Mouse (Mus musculus) testis, postnatal 10 days (tissue): ENCODE data around the gene Nppb.

Source experiments
- DNase-seq: peaks from one replicate; pipeline ENCODE4 v3.0.0; 2021; ENCODE audit warnings: low spot score

Gene Nppb

DNA sequence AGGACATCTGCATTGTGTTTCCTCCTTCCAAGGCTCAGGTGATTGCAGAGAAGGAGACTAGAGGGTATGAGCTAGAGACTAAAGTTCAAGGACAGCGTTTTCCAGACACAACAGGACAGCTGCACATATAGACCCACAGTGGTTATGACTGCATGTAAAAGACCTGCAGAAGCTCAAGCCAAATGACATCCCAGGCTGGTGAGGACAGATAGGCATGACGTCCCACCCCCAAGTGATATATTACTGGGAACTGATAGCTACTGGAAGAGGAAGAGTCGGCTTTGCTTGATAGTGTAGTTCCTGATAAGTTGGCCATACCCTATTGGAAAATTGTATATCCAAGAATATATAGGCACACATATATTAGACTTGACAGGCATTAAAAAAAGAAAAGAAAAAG lies 9.4 kb upstream of the Nppb start:
- DNase-seq = no peak

DNA sequence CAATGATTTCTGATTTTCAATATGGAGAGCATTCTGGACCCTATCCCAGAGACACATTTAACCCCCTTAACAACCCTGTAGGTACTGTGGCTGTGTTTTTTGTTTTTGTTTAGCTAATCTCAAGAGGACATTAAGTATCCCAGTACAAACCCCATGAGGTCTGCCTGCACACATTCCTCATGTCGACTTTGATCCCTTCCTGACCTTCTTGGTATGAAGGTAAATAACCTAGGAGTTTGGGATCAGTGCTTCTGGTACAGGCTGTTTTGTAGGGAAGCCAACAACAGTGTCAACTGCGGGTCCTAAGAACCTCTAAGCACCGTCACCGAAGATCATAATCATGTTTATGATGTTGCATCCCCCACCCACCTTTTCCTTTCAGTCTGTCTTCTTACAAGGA lies 7.9 kb upstream of the Nppb start:
- DNase-seq = no peak

DNA sequence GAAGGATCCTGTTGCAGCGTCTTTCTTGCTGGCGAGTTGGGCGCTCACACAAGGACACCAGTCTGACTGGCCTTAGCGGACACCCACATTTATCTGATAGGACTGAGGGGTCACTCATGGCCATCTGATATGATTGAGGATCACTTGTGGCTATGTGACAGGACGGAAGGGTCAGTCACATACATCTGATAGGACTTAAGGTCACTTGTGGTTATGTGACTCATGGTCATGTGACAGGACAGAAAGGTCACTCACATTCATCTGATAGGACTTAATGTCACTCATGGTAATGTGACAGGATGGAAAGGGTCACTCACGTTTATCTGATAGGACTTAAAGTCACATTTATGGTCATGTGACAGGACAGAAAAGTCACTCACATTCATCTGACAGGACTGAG lies 7.2 kb upstream of the Nppb start:
- no peak for DNase-seq

DNA sequence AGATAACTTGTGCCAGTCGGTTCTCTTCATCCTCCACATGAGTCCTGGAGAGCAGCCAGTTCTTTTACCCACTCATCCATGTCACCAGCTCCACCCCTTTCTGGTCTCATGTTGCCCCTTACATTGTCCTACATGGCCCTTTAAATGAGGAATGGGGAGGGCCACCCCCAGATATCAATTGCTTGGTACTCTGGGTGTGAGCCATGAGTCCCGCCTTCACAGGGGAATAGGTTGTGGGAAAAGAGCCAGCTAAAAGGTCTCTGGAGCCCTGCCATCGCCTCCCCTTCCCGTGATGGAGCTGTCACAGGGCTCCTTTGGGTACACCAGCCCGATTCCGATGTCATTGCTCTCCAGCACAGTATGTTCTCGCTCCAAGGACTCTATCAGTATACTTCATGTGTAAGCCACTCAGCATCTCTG lies 6.1 kb upstream of the Nppb start:
- no peak for DNase-seq

DNA sequence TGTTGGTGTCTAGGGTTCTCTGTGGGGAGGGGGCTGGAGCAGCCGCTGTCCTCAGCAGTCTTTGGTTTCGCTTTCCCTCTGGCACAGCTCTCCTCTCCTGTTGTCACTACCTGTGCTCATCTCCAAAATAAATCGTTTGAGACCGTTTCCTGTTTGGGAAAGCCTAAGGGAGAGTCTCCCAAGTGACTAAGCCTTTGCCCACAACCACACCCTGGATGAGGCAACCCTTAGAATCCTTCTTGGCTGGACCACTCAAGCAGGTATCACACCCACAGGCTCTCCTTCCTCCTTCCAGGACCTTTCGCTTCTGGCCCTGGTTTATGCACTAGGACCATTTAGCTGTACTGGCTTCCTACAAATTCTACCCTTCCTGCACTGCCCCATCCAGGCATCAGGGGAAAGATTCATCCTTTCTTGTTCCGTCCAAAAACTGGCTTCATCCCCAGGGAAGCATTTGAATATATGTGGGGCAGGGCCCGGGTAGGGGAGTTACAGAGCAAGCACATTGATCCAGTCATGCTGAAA lies 8.0 kb downstream of the Nppb start:
- DNase-seq = no peak

DNA sequence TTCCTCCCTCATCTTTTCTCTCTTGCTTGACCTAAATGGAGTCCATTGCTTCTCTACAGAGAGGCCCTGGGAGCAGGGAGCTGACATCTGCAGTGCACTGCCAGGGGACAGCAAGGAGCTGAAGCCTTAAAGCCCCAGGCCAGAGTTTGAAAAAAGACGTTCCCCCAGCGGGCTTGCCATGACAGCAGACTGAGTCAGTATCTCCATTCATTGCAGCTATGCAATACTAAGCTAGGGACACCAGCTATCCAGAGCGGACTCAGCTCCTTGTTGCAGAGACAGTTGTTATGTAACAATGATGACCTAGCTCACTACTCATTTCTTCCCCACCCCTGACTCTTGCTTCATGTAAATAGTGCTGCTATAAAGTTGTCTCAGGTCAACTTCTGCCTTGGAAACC lies 9.7 kb downstream of the Nppb start:
- no peak for DNase-seq

DNA sequence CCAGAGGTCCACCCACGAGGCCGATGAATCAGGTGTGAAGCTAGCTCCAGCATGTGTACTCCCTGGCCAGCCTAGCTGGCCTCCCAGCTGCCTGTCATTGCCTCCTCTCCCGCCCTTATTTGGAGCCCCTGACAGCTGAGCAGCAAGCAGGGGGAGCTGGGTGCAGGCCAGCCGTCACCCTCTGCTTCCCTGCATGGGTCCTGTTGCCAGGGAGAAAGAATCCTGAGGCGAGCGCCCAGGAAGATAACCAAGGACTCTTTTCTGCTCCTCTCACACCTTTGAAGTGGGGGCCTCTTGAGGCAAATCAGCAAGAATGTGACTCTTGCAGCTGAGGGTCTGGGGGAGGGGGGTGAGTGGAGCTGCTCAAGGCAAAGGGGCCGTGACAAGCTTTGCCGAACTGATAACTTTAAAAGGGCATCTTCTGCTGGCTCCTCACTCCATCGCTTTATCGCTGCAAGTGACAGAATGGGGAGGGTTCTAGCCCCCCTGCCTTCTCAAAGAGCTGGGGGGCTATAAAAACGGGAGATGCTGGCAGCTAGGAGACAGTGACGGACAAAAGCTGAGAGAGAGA lies 14.7 kb downstream of the Nppb start, which contains the start of gene Nppa:
TSS of gene Nppa (plus strand) at position 521 of the 571 bp plus-strand sequence.
- DNase-seq = no peak

DNA sequence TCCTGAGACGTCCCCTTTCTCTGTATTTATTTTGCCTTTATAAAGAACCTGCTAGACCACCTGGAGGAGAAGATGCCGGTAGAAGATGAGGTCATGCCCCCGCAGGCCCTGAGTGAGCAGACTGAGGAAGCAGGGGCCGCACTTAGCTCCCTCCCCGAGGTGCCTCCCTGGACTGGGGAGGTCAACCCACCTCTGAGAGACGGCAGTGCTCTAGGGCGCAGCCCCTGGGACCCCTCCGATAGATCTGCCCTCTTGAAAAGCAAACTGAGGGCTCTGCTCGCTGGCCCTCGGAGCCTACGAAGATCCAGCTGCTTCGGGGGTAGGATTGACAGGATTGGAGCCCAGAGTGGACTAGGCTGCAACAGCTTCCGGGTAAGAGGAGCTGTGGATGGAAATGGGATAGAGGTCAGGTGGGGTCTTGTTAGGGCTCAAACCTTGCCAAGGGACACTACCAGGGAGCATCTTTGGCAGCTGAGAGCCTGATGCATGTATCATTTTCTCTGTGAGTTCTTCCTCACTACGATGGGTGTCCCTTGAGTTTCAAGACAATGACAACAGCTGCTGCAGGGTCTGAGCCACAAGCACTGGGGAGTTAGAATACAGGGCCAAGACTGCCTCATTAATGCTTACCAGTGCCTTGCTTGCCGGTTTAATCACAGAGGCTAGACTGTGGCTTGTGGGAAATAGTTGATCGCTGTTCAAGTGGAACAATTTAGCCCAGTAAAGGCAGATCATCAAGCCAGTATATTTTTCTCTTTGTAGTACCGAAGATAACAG lies 15.6 kb downstream of the Nppb start:
- DNase-seq = no peak

DNA sequence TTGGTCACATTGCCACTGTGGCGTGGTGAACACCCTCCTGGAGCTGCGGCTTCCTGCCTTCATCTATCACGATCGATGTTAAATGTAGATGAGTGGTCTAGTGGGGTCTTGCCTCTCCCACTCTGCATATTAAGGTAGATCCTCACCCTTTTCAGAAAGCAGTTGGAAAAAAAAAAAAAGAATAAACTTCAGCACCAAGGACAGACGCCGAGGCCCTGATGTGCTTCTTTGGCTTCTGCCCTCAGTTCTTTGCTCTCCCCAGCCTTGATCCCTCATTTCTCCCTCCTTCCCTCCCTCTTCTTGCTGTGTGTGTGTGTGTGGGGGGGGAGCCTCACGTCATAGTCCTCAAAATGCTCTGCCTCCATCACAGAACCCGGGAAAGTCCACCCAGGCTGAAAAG lies 16.3 kb downstream of the Nppb start:
- no peak for DNase-seq

DNA sequence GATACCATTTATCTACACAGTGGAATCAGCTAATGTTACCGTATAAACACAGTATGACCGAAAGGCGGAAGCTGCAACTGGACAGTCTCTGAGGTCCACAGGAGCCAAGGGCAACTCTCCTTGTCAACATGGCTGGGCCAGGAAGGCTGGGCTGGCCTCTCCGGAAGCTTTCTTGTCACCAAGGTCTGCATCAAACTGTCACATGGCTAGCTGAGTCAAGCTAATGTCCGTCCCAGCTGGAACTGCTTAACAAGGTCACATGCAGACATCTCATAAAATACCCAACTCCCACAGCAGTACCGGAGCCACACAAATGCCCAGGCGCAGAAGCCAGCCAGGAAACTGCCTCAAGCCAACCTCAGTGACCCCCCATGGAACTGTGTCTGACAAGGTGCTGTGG lies 18.8 kb downstream of the Nppb start:
- DNase-seq = no peak

DNA sequence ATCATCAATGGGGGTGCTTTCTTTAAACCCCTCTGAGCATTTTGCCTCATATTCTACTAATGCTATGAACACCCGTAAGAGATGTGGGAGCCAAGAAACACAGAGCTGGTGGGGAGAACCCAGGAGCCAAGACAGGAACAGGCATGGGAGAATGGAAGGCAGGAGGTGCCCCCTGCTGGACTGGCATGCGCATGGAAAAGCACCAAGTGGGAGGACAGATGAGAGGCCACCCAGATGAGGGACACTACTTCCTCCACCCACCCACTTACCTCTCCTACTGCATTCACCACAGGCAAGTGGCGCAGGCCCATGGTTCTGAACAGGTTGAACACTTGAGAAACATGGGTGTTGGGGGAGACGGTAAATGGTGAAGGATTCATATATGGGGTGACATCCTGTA lies 22.8 kb downstream of the Nppb start:
- DNase-seq = peak; percentile 71

DNA sequence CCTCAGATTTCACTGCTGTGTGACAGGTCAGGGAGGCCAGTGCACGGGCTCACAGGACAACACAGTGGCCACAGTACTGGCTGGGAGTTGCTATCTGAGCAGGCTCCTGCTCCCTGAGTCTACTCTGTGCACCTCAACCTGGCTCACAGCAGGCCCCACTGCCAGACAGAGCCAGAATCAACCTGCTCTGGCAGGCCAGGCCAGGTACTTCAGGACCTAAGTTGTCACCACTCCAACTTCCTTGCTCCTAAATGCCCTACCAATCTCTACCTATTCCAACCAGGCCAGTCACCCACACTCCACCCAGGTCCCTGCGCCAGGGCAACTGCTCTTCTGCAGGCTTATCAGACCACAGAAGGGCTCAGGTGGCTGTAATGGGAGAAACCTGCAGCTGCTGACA lies 24.1 kb downstream of the Nppb start:
- no peak for DNase-seq

DNA sequence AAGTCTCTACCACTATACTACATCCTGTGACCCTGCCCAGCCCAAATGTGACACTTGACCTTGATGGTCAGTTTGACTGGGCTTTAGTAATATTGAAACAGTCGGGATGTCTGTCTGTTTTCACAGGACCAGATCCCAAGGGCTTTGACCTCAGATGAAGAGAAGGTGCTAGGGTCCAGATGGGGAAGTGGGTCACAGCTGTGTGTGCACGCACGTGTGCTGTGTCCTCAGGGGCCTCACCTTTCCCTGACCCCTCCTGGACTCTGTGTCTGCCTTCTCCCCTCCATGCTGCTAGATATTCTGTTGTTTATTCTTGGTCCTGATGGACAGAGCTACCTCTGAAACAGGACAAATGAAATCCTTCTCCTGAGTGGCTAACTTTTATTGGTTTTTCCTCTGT lies 25.7 kb downstream of the Nppb start:
- no peak for DNase-seq

DNA sequence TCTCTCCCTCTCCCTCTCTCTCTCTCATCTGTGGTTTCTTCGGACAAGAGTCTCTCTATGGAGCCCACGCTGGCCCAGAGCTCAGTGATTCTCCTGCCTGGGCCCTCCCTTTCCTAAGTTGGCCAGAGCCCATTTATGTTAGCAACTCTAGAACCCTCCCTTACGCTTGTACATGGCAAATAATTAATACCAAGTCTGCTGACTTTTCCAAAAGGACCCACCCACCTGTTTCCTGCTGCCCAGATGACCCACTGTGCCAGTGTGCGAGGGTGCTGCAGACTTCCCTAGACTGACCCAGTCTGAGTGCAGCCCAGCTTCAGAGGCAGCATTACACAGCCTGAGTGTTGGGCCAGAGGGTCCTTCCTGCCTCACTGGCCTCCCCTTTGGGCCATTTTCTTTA lies 26.6 kb downstream of the Nppb start:
- no peak for DNase-seq

DNA sequence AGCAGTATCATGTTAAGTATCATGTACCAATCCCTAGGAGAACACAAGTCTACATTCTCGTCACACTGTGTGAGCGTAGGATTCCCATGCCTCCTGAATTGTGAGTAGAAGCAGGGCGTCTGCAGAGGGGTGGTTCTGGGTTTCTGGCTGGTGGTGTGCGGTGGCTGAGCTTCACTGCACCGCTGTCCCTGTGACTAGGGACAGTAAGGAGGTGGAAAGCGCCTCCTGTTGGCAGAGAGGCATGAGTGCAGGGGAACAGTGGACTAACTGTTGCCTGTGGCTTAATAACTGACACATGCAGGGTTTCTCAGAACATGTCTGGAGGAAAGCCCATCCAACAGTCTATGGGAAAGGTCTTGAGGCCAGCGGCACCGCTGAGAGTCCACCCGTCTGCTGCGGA lies 29.8 kb downstream of the Nppb start:
- no peak for DNase-seq

DNA sequence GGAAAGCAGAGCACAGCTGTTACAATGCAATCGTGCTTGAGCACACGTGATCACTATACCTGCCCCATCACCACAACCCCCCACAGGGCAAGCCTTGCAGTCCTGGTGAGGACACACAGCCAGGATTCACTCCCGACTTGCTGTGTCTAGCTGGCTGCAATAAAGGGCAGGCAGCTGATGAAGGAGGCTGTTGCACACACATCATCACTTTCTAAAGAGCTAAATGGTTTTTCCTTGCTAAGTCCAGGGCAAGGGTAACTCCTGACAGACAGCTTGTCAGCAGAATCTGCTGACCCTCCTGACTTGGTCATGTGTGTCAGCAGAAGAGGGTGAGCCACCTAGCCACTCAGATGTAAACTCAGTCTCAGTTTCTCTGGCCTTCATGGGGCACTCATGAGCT lies 31.4 kb downstream of the Nppb start:
- DNase-seq = no peak

DNA sequence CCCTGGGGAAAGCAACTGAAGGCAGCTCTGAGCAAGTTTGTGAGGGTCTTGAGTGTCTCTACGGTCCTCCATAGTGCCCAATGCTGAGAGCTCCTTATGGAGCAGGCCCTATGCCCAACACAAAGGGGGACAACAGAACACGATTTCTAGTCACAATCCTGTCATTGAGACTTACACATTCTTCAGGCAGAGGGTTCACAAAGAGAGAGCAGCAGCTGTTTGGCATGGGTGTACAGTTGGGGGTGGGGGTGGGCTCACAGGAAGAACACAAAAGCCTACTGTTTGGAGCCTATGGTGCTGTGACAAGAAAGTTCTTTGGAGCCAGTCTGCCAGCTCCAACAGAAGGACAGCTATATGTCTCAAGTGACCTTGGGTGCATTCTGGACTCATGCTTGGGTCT lies 32.8 kb downstream of the Nppb start:
- DNase-seq = no peak

DNA sequence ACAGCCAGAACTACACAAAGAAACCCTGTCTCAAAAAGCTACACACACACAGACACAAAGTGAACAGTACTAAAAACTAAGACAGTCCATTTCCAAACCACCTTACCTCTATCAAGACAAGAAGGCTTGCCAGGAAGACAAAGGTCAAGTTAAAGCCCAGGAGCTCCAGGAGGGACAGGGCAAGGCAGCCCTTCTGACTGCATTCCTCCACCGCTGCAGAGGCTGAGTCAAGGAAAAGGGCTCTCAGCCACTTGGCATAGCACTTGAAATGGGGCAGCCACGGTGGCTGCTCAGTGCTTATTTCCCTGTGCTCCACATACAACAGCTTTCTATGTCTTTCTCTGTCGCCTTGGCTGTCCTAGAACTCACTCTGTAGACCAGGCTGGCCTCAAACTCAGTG lies 38.4 kb downstream of the Nppb start:
- no peak for DNase-seq

DNA sequence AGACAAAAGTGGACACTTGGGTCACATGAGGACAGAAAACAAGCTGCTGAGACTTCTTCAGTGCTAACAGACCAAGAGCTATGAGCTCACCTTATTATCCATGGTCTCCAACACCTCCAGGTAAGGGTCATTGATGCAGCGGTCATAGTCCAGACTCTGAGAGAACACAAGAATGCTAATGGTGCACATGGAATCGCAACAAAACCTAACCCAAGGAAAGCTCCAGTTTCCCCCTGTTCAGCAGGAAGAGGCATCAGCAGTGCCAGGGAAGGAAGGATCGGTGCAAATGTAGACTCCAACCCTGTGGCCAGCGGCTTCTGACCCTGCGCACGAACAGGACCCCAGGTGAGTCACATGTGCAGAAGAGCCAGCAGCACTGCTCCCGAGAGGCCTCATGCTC lies 43.7 kb downstream of the Nppb start:
- DNase-seq = no peak

DNA sequence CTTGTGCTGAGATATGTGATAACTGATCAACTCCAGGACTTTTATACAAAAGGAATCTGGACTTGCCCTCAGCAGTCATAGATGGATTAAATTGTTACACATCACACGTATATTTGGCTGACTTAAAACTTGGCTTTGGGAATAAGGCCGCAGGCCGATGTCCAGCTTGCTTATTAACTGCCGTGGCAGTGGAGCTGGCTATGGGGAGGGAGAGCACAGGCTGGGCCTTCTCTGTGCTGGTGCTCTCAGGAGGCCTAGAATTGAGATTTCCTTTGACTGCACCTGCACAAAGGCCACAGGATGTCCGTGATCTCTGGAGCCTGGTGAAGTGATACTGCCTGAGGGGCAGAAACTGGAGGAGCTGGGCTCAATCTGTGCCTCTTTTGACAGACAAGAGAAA lies 44.9 kb downstream of the Nppb start:
- no peak for DNase-seq

DNA sequence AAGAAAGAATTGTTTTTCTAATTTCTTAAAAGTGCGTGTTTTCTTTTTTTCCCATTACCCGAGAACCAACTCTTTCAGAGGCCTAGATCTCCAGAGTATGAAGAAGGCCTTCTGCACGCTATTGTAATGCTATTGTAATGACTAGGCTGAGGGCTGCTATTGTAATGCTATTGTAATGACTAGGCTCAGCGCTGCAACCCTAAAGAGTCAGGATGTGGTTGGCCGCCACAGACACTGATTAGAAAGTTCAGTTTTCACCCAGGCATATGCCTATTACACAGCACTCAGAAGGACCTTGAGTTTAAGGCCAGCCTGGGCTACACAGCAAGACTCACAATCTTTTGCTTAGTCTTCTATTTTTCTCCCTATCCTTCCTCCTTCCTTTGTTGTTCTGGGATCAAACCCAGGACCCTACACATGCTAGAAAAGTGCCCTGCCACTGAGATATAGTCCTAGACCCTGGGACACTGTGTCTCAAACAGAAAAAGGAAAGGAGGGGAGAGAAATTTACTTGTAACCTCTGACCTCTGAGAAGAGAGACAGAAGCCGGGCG lies 48.3 kb downstream of the Nppb start:
- no peak for DNase-seq

DNA sequence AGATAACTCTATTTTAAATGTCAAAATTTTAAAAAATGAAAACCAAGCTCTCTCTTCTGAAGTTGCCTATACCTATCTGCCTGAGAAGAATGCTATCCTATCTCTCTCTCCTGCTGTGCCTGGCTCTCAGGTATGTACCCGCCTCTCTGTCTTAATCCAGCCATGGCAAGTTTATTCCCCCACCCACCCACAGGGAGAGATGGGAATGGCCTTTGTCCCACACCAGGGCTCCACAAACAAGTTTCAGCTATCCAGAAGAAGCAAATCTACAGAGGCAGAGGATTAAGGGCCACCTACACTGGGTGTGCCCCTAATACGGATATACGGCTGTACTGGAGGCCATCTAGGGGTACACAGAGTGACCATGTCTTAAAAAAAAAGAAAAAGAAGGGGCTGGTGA lies 49.9 kb downstream of the Nppb start:
- no peak for DNase-seq
